Mouse (Mus musculus) MEL (cell line): Measurements from ENCODE around the gene Pabpn1l. TPM values are rescaled to one million over a fixed set of nuclear protein-coding genes. Genes with fewer than 3 reads are reported as not detected.

ENCODE experiments used
- DNase-seq: peaks from one replicate; pipeline ENCODE4 v3.0.0; 2011; ENCODE audit warnings: low read depth, low spot score
- H3K27ac ChIP-seq: 2 replicates; pipeline ENCODE4 v1.5.1; 2012; ENCODE audit warnings: low read depth, mild to moderate bottlenecking, control low read depth, low read length, moderate library complexity; ENCODE audit not compliant: control insufficient read depth
- H3K27me3 ChIP-seq, 2 experiments: fragments of 150-350 bp in 1 of 2; sonication (generic) in 1 of 2; 2 replicates each; pipeline ENCODE4 v1.6.1; 2012; ENCODE audit warnings: low read length in 2 of 2, mild to moderate bottlenecking in 2 of 2, improper control_type of control experiment in 1 of 2, moderate library complexity in 1 of 2; ENCODE audit not compliant: insufficient read depth in 2 of 2, control insufficient read depth in 1 of 2
- H3K36me3 ChIP-seq, 2 experiments: 2 replicates each; pipeline ENCODE4 v1.6.1; 2012 to 2014; ENCODE audit warnings: low read length in 2 of 2, improper control_type of control experiment in 1 of 2, inconsistent platforms in 1 of 2, mild to moderate bottlenecking in 1 of 2; ENCODE audit not compliant: insufficient read depth in 2 of 2, control insufficient read depth in 1 of 2
- H3K4me1 ChIP-seq, 2 experiments: fragments of 150-350 bp in 1 of 2; sonication (generic) in 1 of 2; 2 replicates each; pipeline ENCODE4 v1.6.1; 2012; ENCODE audit warnings: low read length in 2 of 2, improper control_type of control experiment in 1 of 2, mild to moderate bottlenecking in 1 of 2; ENCODE audit not compliant: insufficient read depth in 2 of 2, control insufficient read depth in 1 of 2
- H3K4me3 ChIP-seq, 2 experiments: fragments of 150-350 bp in 1 of 2; sonication (generic) in 1 of 2; 2 replicates each; pipeline ENCODE4 v1.5.1; 2012; ENCODE audit warnings: low read depth in 2 of 2, low read length in 2 of 2, mild to moderate bottlenecking in 2 of 2, moderate library complexity in 2 of 2, control low read depth in 1 of 2, improper control_type of control experiment in 1 of 2; ENCODE audit not compliant: control insufficient read depth in 1 of 2, insufficient read depth in 1 of 2
- H3K79me2 ChIP-seq: 2 replicates; pipeline ENCODE4 v1.6.1; 2012; ENCODE audit warnings: mild to moderate bottlenecking, low read length, moderate library complexity; ENCODE audit not compliant: control insufficient read depth, poor library complexity, insufficient read depth
- H3K9ac ChIP-seq: 2 replicates; pipeline ENCODE4 v1.6.1; 2012; ENCODE audit warnings: low read depth, mild to moderate bottlenecking, control low read depth, low read length, moderate library complexity; ENCODE audit not compliant: control insufficient read depth, poor library complexity, severe bottlenecking
- H3K9me3 ChIP-seq: fragments of 150-350 bp; sonication (generic); replicated peaks from 2 replicates; pipeline ENCODE4 v1.6.1; 2012; ENCODE audit warnings: mild to moderate bottlenecking, low read length, improper control_type of control experiment, moderate library complexity; ENCODE audit not compliant: insufficient read depth
- CHD1 ChIP-seq: IDR thresholded peaks from 2 replicates; pipeline ENCODE4 v1.6.1; 2012; ENCODE audit warnings: low read depth, mild to moderate bottlenecking, inconsistent platforms, low read length, improper control_type of control experiment
- CTCF ChIP-seq, 3 experiments: IDR thresholded peaks in 2 of 3; conservative IDR thresholded peaks in 1 of 3; 2 replicates each; pipeline ENCODE4 v1.5.1; 2011 to 2012; ENCODE audit warnings: low read length in 3 of 3, low read depth in 2 of 3, mild to moderate bottlenecking in 2 of 3, improper control_type of control experiment in 1 of 3, inconsistent platforms in 1 of 3, mixed read lengths in 1 of 3, moderate library complexity in 1 of 3; ENCODE audit not compliant: control insufficient read depth in 1 of 3, insufficient read depth in 1 of 3, poor library complexity in 1 of 3, severe bottlenecking in 1 of 3
- E2F4 ChIP-seq: IDR thresholded peaks from 2 replicates; pipeline ENCODE4 v1.6.1; 2011; ENCODE audit warnings: low read depth, low read length, improper control_type of control experiment, borderline replicate concordance
- ELF1 ChIP-seq: IDR thresholded peaks from 2 replicates; pipeline ENCODE4 v1.6.1; 2014; ENCODE audit warnings: low read depth, mild to moderate bottlenecking, inconsistent platforms, low read length, improper control_type of control experiment, moderate library complexity
- GABPA ChIP-seq: IDR thresholded peaks from 2 replicates; pipeline ENCODE4 v1.6.1; 2012; ENCODE audit warnings: low read depth, mild to moderate bottlenecking, inconsistent platforms, low read length, improper control_type of control experiment, moderate library complexity
- HCFC1 ChIP-seq: IDR thresholded peaks from 2 replicates; pipeline ENCODE4 v1.6.1; 2012; ENCODE audit warnings: low read depth, mild to moderate bottlenecking, inconsistent platforms, low read length, improper control_type of control experiment, moderate library complexity
- JUND ChIP-seq: IDR thresholded peaks from 2 replicates; pipeline ENCODE4 v1.6.1; 2011; ENCODE audit warnings: low read depth, mild to moderate bottlenecking, improper control_type of control experiment, low read length
- KAT2A ChIP-seq: conservative IDR thresholded peaks from 2 replicates; pipeline ENCODE4 v1.6.1; 2012; ENCODE audit warnings: low read depth, low read length, improper control_type of control experiment, inconsistent platforms
- MAZ ChIP-seq: IDR thresholded peaks from 2 replicates; pipeline ENCODE4 v1.6.1; 2012; ENCODE audit warnings: low read depth, mild to moderate bottlenecking, inconsistent platforms, low read length, improper control_type of control experiment
- MXI1 ChIP-seq: IDR thresholded peaks from 2 replicates; pipeline ENCODE4 v1.6.1; 2011; ENCODE audit warnings: mild to moderate bottlenecking, low read depth, low read length, improper control_type of control experiment
- MYC ChIP-seq: IDR thresholded peaks from 2 replicates; pipeline ENCODE4 v1.6.1; 2011; ENCODE audit warnings: low read depth, mild to moderate bottlenecking, low read length, improper control_type of control experiment, moderate library complexity
- NRF1 ChIP-seq: IDR thresholded peaks from 2 replicates; pipeline ENCODE4 v1.6.1; 2014; ENCODE audit warnings: low read depth, mild to moderate bottlenecking, inconsistent platforms, low read length, improper control_type of control experiment, moderate library complexity; ENCODE audit not compliant: poor library complexity, insufficient read depth, severe bottlenecking
- POLR2A ChIP-seq, 2 experiments: IDR thresholded peaks; 2 replicates each; pipeline ENCODE4 v1.6.1; 2011 to 2012; ENCODE audit warnings: low read length in 2 of 2, mild to moderate bottlenecking in 2 of 2, control low read depth in 1 of 2, improper control_type of control experiment in 1 of 2, low read depth in 1 of 2, moderate library complexity in 1 of 2; ENCODE audit not compliant: control insufficient read depth in 1 of 2, insufficient read depth in 1 of 2, poor library complexity in 1 of 2
- RAD21 ChIP-seq: IDR thresholded peaks from 2 replicates; pipeline ENCODE4 v1.6.1; 2011; ENCODE audit warnings: mild to moderate bottlenecking, low read depth, low read length, improper control_type of control experiment
- RCOR1 ChIP-seq: IDR thresholded peaks from 2 replicates; pipeline ENCODE4 v1.6.1; 2012; ENCODE audit warnings: low read depth, mild to moderate bottlenecking, inconsistent platforms, low read length, improper control_type of control experiment
- TAL1 ChIP-seq: IDR thresholded peaks from 2 replicates; pipeline ENCODE4 v1.6.1; 2012; ENCODE audit warnings: mild to moderate bottlenecking, inconsistent platforms, low read length, moderate library complexity, mixed read lengths
- UBTF ChIP-seq: IDR thresholded peaks from 2 replicates; pipeline ENCODE4 v1.6.1; 2012; ENCODE audit warnings: low read depth, mild to moderate bottlenecking, inconsistent platforms, low read length, improper control_type of control experiment, moderate library complexity, borderline replicate concordance; ENCODE audit not compliant: insufficient read depth
- USF1 ChIP-seq: IDR thresholded peaks from 2 replicates; pipeline ENCODE4 v1.6.1; 2014; ENCODE audit warnings: low read depth, mild to moderate bottlenecking, inconsistent platforms, low read length, improper control_type of control experiment, moderate library complexity
- USF2 ChIP-seq, 2 experiments: IDR thresholded peaks; 2 replicates each; pipeline ENCODE4 v1.6.1; 2011 to 2012; ENCODE audit warnings: improper control_type of control experiment in 2 of 2, low read length in 2 of 2, borderline replicate concordance in 1 of 2, inconsistent platforms in 1 of 2, low read depth in 1 of 2, mild to moderate bottlenecking in 1 of 2; ENCODE audit not compliant: insufficient read depth in 1 of 2
- ZC3H11A ChIP-seq: IDR thresholded peaks from 2 replicates; pipeline ENCODE4 v1.6.1; 2012; ENCODE audit warnings: low read depth, mild to moderate bottlenecking, inconsistent platforms, low read length, improper control_type of control experiment
- polyA plus RNA-seq, 2 experiments: library from polyadenylated mRNA; stranded (reverse) in 1 of 2; unstranded in 1 of 2; fragments of >175 nt in 1 of 2; fragments of >200 nt in 1 of 2; gene quantifications; 2 replicates each; pipeline versions ENCODE4 v1.2.1 to v1.2.4; 2012; ENCODE audit warnings: low replicate concordance in 2 of 2, low read depth in 1 of 2; ENCODE audit not compliant: insufficient read length in 2 of 2, insufficient read depth in 1 of 2, missing spikeins in 1 of 2
- total RNA-seq: library from RNA; depleted of rRNA; stranded (reverse); fragments of 300-350 nt; gene quantifications from 2 replicates; pipeline ENCODE4 v1.2.3, GENCODE M21; 2012

Pabpn1l gene
- total and polyA plus RNA-seq, 3 experiments: 0.15 TPM; not detected in 2

DNA sequence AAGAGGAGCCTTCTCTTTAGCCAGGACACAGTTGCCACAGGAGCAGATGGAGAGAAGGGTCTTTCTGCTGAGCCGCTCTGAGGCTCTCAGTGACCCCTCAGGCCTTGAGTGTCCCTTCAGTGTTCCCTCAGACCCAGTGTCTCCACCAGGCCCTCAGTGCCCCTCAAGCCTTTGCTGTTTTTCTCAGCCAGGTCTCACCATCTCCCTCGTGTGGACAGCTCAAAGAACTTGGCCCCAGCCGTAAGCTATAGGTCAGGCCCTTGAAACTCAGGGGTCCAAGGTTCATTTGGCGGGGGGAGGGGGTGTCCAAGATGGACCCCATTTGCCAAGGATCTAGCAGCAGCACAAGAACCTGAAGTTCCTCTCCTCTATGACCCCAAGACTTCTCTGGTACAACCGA is 2.1 kb upstream of the Pabpn1l start:
- H3K9ac ChIP-seq: no peak overlapping the region
- no peaks in the 10 kb centered on the region for H3K4me1 ChIP-seq
- no peak overlapping the region for H3K4me3 ChIP-seq
- no peaks in the 10 kb centered on the region for H3K9me3 ChIP-seq
- DNase-seq: peak; percentile 27
- H3K79me2 ChIP-seq: no peaks in the 10 kb centered on the region
- TF ChIP-seq CTCF (IDR thresholded peaks at IDR 0.05 in 2 of 3, conservative IDR thresholded peaks at IDR 0.05 in 1 of 3; ENCODE audit: control insufficient read depth in 1 of 3, insufficient read depth in 1 of 3, low read depth in 2 of 3, low read length in 3 of 3, poor library complexity in 1 of 3, severe bottlenecking in 1 of 3): peak in 1 of 3 experiments; percentile 17; a peak in 2 of 6 replicates
- no peak for TF ChIP-seq KAT2A
- TF ChIP-seq, all 39 proteins: peak for 1
- Histone ChIP-seq H3K27ac (no peak overlapping the region), H3K36me3 (no peaks in the 10 kb centered on the region), H3K27me3 (no peaks in the 10 kb centered on the region)

- Histone ChIP-seq H3K9me3 (no peaks in the 10 kb centered on the region), H3K9ac (no peak overlapping the region), H3K27ac (no peak overlapping the region), H3K79me2 (no peaks in the 10 kb centered on the region), H3K36me3 (no peaks in the 10 kb centered on the region), H3K4me1 (peaks cover under 1% of the 10 kb centered on the region in 2 experiments; a peak in 1 of 4 replicates)
- peak; percentile 25 for DNase-seq
- TF ChIP-seq USF2 (IDR thresholded peaks at IDR 0.05; ENCODE audit: borderline replicate concordance in 1 of 2, insufficient read depth in 1 of 2, low read depth in 1 of 2, low read length in 2 of 2) (0 out of 4 replicates have a peak, but pooled peaks of 1 of the 2 experiments have one; percentile 38), ELF1 (no peak), USF1 (peak; percentile 85)
- TF ChIP-seq, all 39 proteins: peak for 2
- Histone ChIP-seq H3K27me3 (no peaks in the 10 kb centered on the region), H3K4me3 (no peak overlapping the region)
Measured at GRCm38 (mm10) chr8:122623844-122624642, 1.5 kb upstream of the Pabpn1l start.

- Histone ChIP-seq H3K9me3 (no peaks in the 10 kb centered on the region), H3K4me3 (no peak overlapping the region)
- no peak for DNase-seq
Measured at GRCm38 (mm10) chr8:122620446-122620845, 2.1 kb downstream of the Pabpn1l start.

More at GRCm38 (mm10) chr8:122620446-122620845, 2.1 kb downstream of the Pabpn1l start:
- Histone ChIP-seq H3K9ac (no peak overlapping the region), H3K4me1 (peaks cover 8 to 12% of the 10 kb centered on the region in 2 experiments), H3K79me2 (no peaks in the 10 kb centered on the region), H3K27ac (no peak overlapping the region), H3K27me3 (no peaks in the 10 kb centered on the region), H3K36me3 (no peaks in the 10 kb centered on the region; a peak in 1 of 4 replicates)
- TF ChIP-seq RCOR1: no peak
- no peak for TF ChIP-seq POLR2A (IDR thresholded peaks at IDR 0.05; ENCODE audit: control insufficient read depth in 1 of 2, insufficient read depth in 1 of 2, low read depth in 1 of 2, low read length in 2 of 2, poor library complexity in 1 of 2)
- no peak for TF ChIP-seq MYC
- TF ChIP-seq USF1: no peak
- TF ChIP-seq MAZ: no peak
- TF ChIP-seq TAL1: no peak
- TF ChIP-seq JUND: no peak
- TF ChIP-seq NRF1: no peak
- TF ChIP-seq ZC3H11A: no peak
- TF ChIP-seq GABPA: no peak
- TF ChIP-seq HCFC1: no peak
- no peak for TF ChIP-seq RAD21
- no peak for TF ChIP-seq UBTF
- no peak for TF ChIP-seq E2F4
- TF ChIP-seq CTCF (IDR thresholded peaks at IDR 0.05 in 2 of 3, conservative IDR thresholded peaks at IDR 0.05 in 1 of 3; ENCODE audit: control insufficient read depth in 1 of 3, insufficient read depth in 1 of 3, low read depth in 2 of 3, low read length in 3 of 3, poor library complexity in 1 of 3, severe bottlenecking in 1 of 3): no peak
- no peak for TF ChIP-seq CHD1
- no peak for TF ChIP-seq ELF1
- no peak for TF ChIP-seq MXI1
